Mouse (Mus musculus): Measurements from ENCODE around the gene Zc3h13.

GRCm38 (mm10) chr14:75363316-75363715 lies 79.1 kb downstream of the Zc3h13 start:
- TF ChIP-seq POLR2A (IDR thresholded peaks at IDR 0.05; ENCODE audit: control insufficient read depth, low read depth, low read length): no peak
- TF ChIP-seq CTCF (IDR thresholded peaks at IDR 0.05; ENCODE audit: control insufficient read depth, insufficient read depth, insufficient replicate concordance, low read depth, low read length): no peak

Measured in testis, adult 2 months (tissue).